ENCODE assay signal across 9 mouse cellular contexts in the genomic region with DNA sequence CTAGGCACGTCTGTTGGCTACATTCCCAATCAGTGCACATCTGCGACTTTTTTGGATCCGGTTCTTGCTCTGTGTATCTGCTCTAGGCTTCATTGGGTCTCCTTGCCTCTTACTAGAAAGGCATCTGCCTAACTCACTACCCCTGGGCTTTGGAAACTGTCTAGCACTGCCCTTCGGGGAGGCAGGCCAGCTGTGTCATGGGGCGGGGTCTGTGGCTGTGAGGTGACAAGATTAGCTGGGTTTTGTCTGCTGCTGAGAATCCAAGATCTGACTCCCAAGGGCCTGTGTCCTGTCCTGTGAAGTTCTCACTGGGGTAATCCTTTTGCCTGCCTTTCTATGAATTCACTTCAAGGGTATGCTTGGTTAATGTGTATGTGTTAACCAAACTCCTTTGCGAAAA.
DNase-seq lines count a peak whose midpoint lies in the region; ATAC-seq and TF ChIP-seq lines count a peak whose summit lies in the region.
"Had no signal": no experiment of that assay in that cellular context is flagged by ENCODE, and none has a peak within 500 bp of the region (broad histone marks: within the 10 kb centered on the region; RNA-seq: fewer than 3 reads in every experiment).

No protein-coding gene starts in this region.

- no peaks in the 10 kb centered on the region for H3K9me3 ChIP-seq in hindbrain, embryonic 11.5 days (ENCODE audit: control insufficient read depth, low read length)
- H3K9me3 ChIP-seq in midbrain, embryonic 14.5 days (ENCODE audit: control insufficient read depth, low read length), result no peaks in the 10 kb centered on the region
- no peaks in the 10 kb centered on the region for H3K9me3 ChIP-seq in kidney, embryonic 16.5 days (ENCODE audit: low read length)
- H3K9me3 ChIP-seq: liver, embryonic 13.5 days had no signal

- no peak overlapping the region for H3K27ac ChIP-seq in cortical plate, adult 2 months (ENCODE audit: insufficient read depth, low read length)
- H3K27ac ChIP-seq in hindbrain, embryonic 11.5 days (ENCODE audit: low read depth, low read length), result peak overlapping the region; percentile 9; the same call in 1 of the 2 replicates
- peak overlapping the region; percentile 78; the same call in 1 of the 2 replicates for H3K27ac ChIP-seq in midbrain, embryonic 14.5 days (replicated peaks; ENCODE audit: low read depth, low read length)
- no peak overlapping the region for H3K27ac ChIP-seq in kidney, embryonic 16.5 days (ENCODE audit: low read length)
- H3K27ac ChIP-seq: liver, embryonic 13.5 days had no signal

- H3K9ac ChIP-seq in hindbrain, embryonic 11.5 days (ENCODE audit: low read depth, low read length), result no peak overlapping the region; the same call in none of the 2 replicates
- H3K9ac ChIP-seq in midbrain, embryonic 14.5 days (replicated peaks; ENCODE audit: low read length), result peak overlapping the region; percentile 56
- no peak overlapping the region for H3K9ac ChIP-seq in kidney, embryonic 16.5 days (replicated peaks; ENCODE audit: low read length)
- H3K9ac ChIP-seq: liver, embryonic 13.5 days had no signal

- no peak for TF ChIP-seq CTCF in cortical plate, adult 2 months (IDR thresholded peaks at IDR 0.05; ENCODE audit: extremely low read depth, insufficient read depth, low read length)

- peaks cover 6% of the 10 kb centered on the region; the same call in 1 of the 2 replicates for H3K4me1 ChIP-seq in cortical plate, adult 2 months (ENCODE audit: control insufficient read depth, insufficient read depth, low read length)
- H3K4me1 ChIP-seq in hindbrain, embryonic 11.5 days (replicated peaks; ENCODE audit: control insufficient read depth, insufficient read depth, low read length), result peaks cover 3% of the 10 kb centered on the region
- peaks cover 22% of the 10 kb centered on the region for H3K4me1 ChIP-seq in midbrain, embryonic 14.5 days (ENCODE audit: control insufficient read depth, insufficient read depth, low read length)
- peaks cover 12% of the 10 kb centered on the region for H3K4me1 ChIP-seq in kidney, embryonic 16.5 days (ENCODE audit: insufficient read depth, low read length)
- H3K4me1 ChIP-seq: liver, embryonic 13.5 days had no signal

- H3K4me2 ChIP-seq in hindbrain, embryonic 11.5 days (replicated peaks; ENCODE audit: low read depth, low read length), result peak overlapping the region; percentile 59; the same call in 1 of the 2 replicates
- H3K4me2 ChIP-seq in midbrain, embryonic 14.5 days (ENCODE audit: low read length), result peak overlapping the region; percentile 72
- no peak overlapping the region for H3K4me2 ChIP-seq in kidney, embryonic 16.5 days (replicated peaks; ENCODE audit: low read depth, low read length)
- H3K4me2 ChIP-seq: liver, embryonic 13.5 days had no signal

- no peak for ATAC-seq in hindbrain, embryonic 11.5 days (ENCODE audit: low FRiP score)
- ATAC-seq in midbrain, embryonic 14.5 days (ENCODE audit: low FRiP score, low TSS enrichment), result no peak
- ATAC-seq in kidney, embryonic 16.5 days (ENCODE audit: low FRiP score, low TSS enrichment), result no peak

- no peak for TF ChIP-seq POLR2A in cortical plate, adult 2 months (IDR thresholded peaks at IDR 0.05; ENCODE audit: extremely low read depth, insufficient read depth, low read length)

- WGBS in hindbrain, embryonic 11.5 days, result 19% methylated on average over 6 of the region's 6 CpGs
- 24% methylated on average over 6 of the region's 6 CpGs for WGBS in midbrain, embryonic 14.5 days
- 25% methylated on average over 6 of the region's 6 CpGs for WGBS in kidney, embryonic 16.5 days

- DNase-seq in heart, adult 18-20 months, result peak; percentile 4 to 14
- DNase-seq in heart, postnatal 25 days (ENCODE audit: low spot score), result no peak
- DNase-seq in hindbrain, embryonic 11.5 days (ENCODE audit: low spot score), result no peak
- DNase-seq in midbrain, embryonic 14.5 days, result peak; percentile 42
- no peak for DNase-seq in gastrocnemius, postnatal 36 days
- no peak for DNase-seq in frontal cortex, postnatal 36 days (ENCODE audit: low spot score in 2 of 2)
- DNase-seq: liver, embryonic 13.5 days had no signal

- peak overlapping the region; percentile 63 for H3K4me3 ChIP-seq in cortical plate, adult 2 months (ENCODE audit: insufficient read depth, low read length)
- H3K4me3 ChIP-seq in hindbrain, embryonic 11.5 days (ENCODE audit: low read depth, low read length), result peak overlapping the region; percentile 37
- peak overlapping the region; percentile 45 for H3K4me3 ChIP-seq in midbrain, embryonic 14.5 days (replicated peaks; ENCODE audit: low read depth, low read length)
- H3K4me3 ChIP-seq in kidney, embryonic 16.5 days (ENCODE audit: low read length), result no peak overlapping the region
- H3K4me3 ChIP-seq: liver, embryonic 13.5 days had no signal

- intact Hi-C loops in heart, postnatal 25 days (cut with DNase I), result loop anchor here (10.0 kb wide), 1 partner anchor 196 kb away; no protein-coding TSS in a partner anchor
- intact Hi-C loops in gastrocnemius, postnatal 36 days (cut with DNase I), result loop anchor here (10.0 kb wide), 1 partner anchor 234 kb away; no protein-coding TSS in a partner anchor

- H3K36me3 ChIP-seq in hindbrain, embryonic 11.5 days (ENCODE audit: control insufficient read depth, insufficient read depth, low read length), result no peaks in the 10 kb centered on the region
- no peaks in the 10 kb centered on the region for H3K36me3 ChIP-seq in midbrain, embryonic 14.5 days (ENCODE audit: control insufficient read depth, insufficient read depth, low read length)
- H3K36me3 ChIP-seq in kidney, embryonic 16.5 days (ENCODE audit: insufficient read depth, low read length), result no peaks in the 10 kb centered on the region
- H3K36me3 ChIP-seq: liver, embryonic 13.5 days had no signal

- peaks cover 5% of the 10 kb centered on the region; the same call in 1 of the 2 replicates for H3K27me3 ChIP-seq in hindbrain, embryonic 11.5 days (ENCODE audit: control insufficient read depth, insufficient read depth, low read length)
- H3K27me3 ChIP-seq in midbrain, embryonic 14.5 days (ENCODE audit: control insufficient read depth, insufficient read depth, low read length), result peaks cover 8% of the 10 kb centered on the region
- H3K27me3 ChIP-seq in kidney, embryonic 16.5 days (ENCODE audit: insufficient read depth, low read length), result peaks cover 21% of the 10 kb centered on the region

Comparison
In these comparisons a context has a peak if more than half of its experiments do, and no peak if none do; other contexts are left out.
1. DNase-seq: peak in heart, adult 18-20 months (2 of 2) and midbrain, embryonic 14.5 days (single experiment); none in heart, postnatal 25 days (single experiment), hindbrain, embryonic 11.5 days (single experiment), gastrocnemius, postnatal 36 days (0 of 2) and frontal cortex, postnatal 36 days (0 of 2).
2. H3K27ac ChIP-seq: peak in hindbrain, embryonic 11.5 days (single experiment) and midbrain, embryonic 14.5 days (single experiment); none in cortical plate, adult 2 months (single experiment) and kidney, embryonic 16.5 days (single experiment).